Mouse (Mus musculus) limb, embryonic 15.5 days (tissue): ENCODE results near the gene Pde4c. TPM values are rescaled to one million over a fixed set of nuclear protein-coding genes. Genes with fewer than 3 reads are reported as not detected.
A peak's percentile ranks its signal among the peaks of the same experiment; 100 is the strongest.

ENCODE experiments used
- ATAC-seq: fragments of 200-750 bp; cut with Nextera tagmentation; 2 replicates; pipeline ENCODE4 v1.8.0; 2017; ENCODE audit warnings: low read depth, moderate TSS enrichment; ENCODE audit not compliant: insufficient number of reproducible peaks, low FRiP score, low TSS enrichment
- H3K27ac ChIP-seq: fragments of 300-500 bp; sonication (generic); 2 replicates; pipeline ENCODE4 v1.5.1; 2015; ENCODE audit warnings: moderate library complexity, mild to moderate bottlenecking, inconsistent platforms
- H3K27me3 ChIP-seq: fragments of 300-500 bp; sonication (generic); 2 replicates; pipeline ENCODE4 v1.6.1; 2015; ENCODE audit warnings: inconsistent platforms
- H3K36me3 ChIP-seq: fragments of 300-500 bp; sonication (generic); 2 replicates; pipeline ENCODE4 v1.6.1; 2015; ENCODE audit warnings: inconsistent platforms
- H3K4me1 ChIP-seq: fragments of 300-500 bp; sonication (generic); 2 replicates; pipeline ENCODE4 v1.6.1; 2015; ENCODE audit warnings: inconsistent platforms
- H3K4me2 ChIP-seq: fragments of 300-500 bp; sonication (generic); 2 replicates; pipeline ENCODE4 v1.6.1; 2015; ENCODE audit warnings: mild to moderate bottlenecking, inconsistent platforms
- H3K4me3 ChIP-seq: fragments of 300-500 bp; sonication (generic); 2 replicates; pipeline ENCODE4 v1.5.1; 2015; ENCODE audit warnings: mild to moderate bottlenecking, inconsistent platforms
- H3K9ac ChIP-seq: fragments of 300-500 bp; sonication (generic); 2 replicates; pipeline ENCODE4 v1.6.1; 2015; ENCODE audit warnings: inconsistent platforms
- H3K9me3 ChIP-seq: fragments of 300-500 bp; sonication (generic); 2 replicates; pipeline ENCODE4 v1.6.1; 2016; ENCODE audit warnings: inconsistent platforms
- WGBS: fragments of 180-500 bp; shearing (Covaris S2); methylation state at CpG from one replicate; pipeline ENCODE4 v1.1.7; 2015; 5-methylcytosine and 5-hydroxymethylcytosine counted together
- polyA plus RNA-seq: library from polyadenylated mRNA; unstranded; fragments of >200 nt; fragmentation: Nextera tagmentation; extraction: Ambion mirVana; gene quantifications from 2 replicates; pipeline ENCODE4 v1.2.1, GENCODE M21; 2015

Pde4c gene
- polyA plus RNA-seq, 1 experiment from 2014 or later: 0.05 TPM

DNA sequence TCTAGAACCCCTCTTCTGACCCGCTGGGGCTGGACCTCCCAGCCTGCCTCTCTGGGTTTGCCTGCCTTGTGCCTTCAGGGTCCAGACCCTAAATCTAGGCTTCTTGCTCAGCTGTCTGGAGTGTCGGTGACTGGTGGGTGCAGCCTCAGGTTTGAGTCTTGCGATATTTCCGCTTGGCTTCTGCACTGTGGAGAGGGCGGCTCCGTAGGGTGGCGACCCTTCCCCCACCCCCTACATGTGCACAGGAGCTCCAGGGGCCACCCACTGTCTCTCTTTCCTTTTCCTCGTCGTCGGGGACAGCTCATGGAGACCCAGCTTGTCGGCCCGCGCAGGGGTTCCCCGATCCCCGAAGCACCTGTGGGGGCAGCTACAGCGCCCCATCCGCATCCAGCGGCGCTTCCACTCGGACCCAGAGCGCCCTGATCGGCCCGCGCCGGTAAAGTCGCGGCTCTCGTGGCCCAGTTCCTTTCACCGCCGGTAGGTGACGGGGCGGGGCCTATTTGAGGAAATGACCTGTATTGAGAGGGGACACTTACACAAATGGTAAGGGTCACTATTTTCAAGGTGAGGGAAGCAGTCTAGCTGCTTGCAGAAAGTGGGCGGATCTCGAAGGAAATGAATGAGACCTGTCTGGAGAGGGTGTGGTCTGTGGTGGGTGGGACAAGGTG, 6.4 kb downstream of the Pde4c start:
- H3K4me1 ChIP-seq: peaks cover 7% of the 10 kb centered on the region
- H3K9me3 ChIP-seq: no peaks in the 10 kb centered on the region
- H3K9ac ChIP-seq: peak overlapping the region; percentile 21; the same call in 1 of the 2 replicates
- no peaks in the 10 kb centered on the region for H3K36me3 ChIP-seq
- H3K4me3 ChIP-seq: peak overlapping the region; percentile 24
- peaks cover 71% of the 10 kb centered on the region for H3K27me3 ChIP-seq
- 4% methylated on average over 34 of the region's 34 CpGs for WGBS
- H3K4me2 ChIP-seq: peak overlapping the region; percentile 47
- no peak overlapping the region for H3K27ac ChIP-seq
- no peak for ATAC-seq

DNA sequence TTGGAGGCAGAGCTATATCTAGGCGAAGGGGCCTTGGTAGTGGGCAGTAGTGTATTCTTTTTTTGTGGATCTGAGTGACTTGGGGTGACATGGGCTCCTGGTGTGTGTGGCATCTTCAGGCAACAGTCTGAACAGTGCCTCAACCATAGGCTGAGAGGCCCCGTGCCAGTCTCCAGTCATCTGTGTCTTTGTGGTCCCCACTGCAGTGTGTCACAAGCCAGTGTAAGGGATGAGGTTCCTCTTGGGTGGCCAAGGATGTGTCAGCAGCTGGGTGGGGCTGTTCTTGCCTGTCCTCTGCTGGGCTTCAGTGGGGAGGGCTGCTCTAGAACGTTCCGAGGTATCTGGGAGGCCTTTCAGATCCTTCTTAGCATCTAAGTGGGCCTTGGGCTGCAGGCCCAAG, 7.4 kb downstream of the Pde4c start:
- Histone ChIP-seq H3K4me3 (no peak overlapping the region), H3K27me3 (peaks cover 68% of the 10 kb centered on the region), H3K36me3 (no peaks in the 10 kb centered on the region), H3K27ac (no peak overlapping the region), H3K9me3 (no peaks in the 10 kb centered on the region), H3K9ac (no peak overlapping the region), H3K4me2 (no peak overlapping the region), H3K4me1 (peaks cover 7% of the 10 kb centered on the region)
- WGBS: 86% methylated on average over 4 of the region's 4 CpGs
- no peak for ATAC-seq

DNA sequence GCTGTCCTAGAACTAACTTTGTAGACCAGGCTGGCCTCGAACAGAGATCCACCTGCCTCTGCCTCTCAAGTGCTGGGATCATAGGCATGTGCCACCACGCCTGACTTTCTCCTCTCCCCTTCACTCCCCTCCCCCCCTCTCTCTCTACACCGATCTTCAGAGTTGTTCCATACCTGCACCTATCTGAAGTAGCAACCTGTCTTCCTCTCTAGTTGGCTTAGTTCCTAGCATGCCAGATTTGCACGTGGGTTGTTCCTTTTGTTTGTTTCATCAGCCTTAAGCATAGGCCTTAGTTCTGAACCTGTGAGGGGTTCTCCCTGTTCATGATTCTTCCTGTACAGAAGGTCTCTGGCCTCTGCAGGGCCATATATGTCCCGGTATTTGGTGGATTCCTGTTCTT, 14.2 kb downstream of the Pde4c start:
- H3K9ac ChIP-seq: no peak overlapping the region
- H3K27ac ChIP-seq: no peak overlapping the region
- no peaks in the 10 kb centered on the region for H3K36me3 ChIP-seq
- ATAC-seq: no peak
- 66% methylated on average over 5 of the region's 5 CpGs for WGBS
- no peaks in the 10 kb centered on the region for H3K9me3 ChIP-seq
- no peak overlapping the region for H3K4me3 ChIP-seq
- H3K4me1 ChIP-seq: no peaks in the 10 kb centered on the region
- peaks cover 43% of the 10 kb centered on the region for H3K27me3 ChIP-seq
- no peak overlapping the region for H3K4me2 ChIP-seq

DNA sequence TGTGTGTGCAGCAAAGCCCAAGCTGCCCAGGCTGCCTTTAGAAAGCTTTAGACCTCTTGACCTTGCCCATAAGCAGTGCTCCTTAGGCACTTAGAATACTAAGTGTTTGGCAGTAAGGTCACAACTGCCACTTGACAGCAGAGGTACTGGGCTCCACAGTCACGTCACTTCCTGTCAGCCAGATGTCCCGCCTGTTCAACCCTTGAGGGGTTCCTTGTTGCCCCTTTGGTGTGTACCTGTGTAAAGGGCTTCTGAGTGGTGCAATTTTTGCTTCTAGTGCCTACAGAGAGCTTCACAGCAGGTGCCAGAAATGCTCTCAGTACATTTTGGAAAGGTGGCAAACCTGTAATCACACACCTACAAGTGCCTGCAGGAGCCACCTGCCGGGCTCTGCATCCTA, 14.7 kb downstream of the Pde4c start:
- Histone ChIP-seq H3K4me2 (no peak overlapping the region), H3K36me3 (no peaks in the 10 kb centered on the region), H3K9ac (no peak overlapping the region), H3K27me3 (peaks cover 45% of the 10 kb centered on the region), H3K9me3 (no peaks in the 10 kb centered on the region), H3K4me1 (peaks cover 4% of the 10 kb centered on the region), H3K27ac (no peak overlapping the region), H3K4me3 (no peak overlapping the region)
- no peak for ATAC-seq
- 44% methylated on average over 3 of the region's 3 CpGs for WGBS

DNA sequence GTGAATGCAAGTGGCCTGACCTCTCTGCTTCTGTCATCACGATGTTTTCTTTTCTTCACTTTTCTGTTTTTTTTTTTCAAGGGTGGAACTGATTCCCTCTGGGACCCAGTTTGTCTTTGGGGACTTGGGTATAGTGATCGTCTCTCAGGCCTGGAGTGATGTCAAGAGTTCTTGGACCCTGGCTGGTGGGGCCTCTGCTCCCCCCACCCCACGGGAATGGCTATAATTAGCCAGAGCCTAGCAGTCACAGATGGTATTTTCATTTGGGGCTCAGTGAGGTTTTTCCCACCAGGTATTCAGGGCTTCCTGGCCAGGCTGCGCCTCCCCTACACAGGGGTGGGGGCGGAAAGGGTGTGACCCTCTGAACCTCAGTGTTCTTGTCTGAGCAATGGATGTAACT, 18.1 kb downstream of the Pde4c start:
- peaks cover 78% of the 10 kb centered on the region for H3K27me3 ChIP-seq
- no peak overlapping the region for H3K9ac ChIP-seq
- peaks cover 16% of the 10 kb centered on the region for H3K4me1 ChIP-seq
- ATAC-seq: no peak
- H3K4me3 ChIP-seq: no peak overlapping the region
- WGBS: 52% methylated on average over 5 of the region's 5 CpGs
- no peaks in the 10 kb centered on the region for H3K9me3 ChIP-seq
- no peaks in the 10 kb centered on the region for H3K36me3 ChIP-seq
- H3K27ac ChIP-seq: no peak overlapping the region
- no peak overlapping the region for H3K4me2 ChIP-seq

DNA sequence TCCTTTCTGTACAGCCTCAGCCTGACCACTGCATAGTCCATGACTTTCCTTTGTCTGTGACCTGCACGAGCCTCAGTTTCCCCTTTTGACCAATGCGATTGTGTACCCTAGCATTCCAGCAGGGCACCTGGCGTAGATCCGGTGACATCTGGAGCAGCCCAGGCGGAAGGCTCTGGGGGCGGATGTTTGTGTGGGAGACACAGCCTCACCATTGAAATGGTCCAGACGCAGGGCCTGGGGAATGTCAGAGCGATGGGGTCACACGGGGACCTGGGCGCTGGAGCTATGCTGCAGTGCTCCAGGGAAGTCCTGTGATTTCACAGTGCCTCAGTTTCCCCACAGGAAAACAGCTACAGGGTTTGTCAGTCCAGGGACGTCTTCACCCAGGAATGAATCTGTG, 18.7 kb downstream of the Pde4c start:
- no peak for ATAC-seq
- Histone ChIP-seq H3K4me2 (no peak overlapping the region), H3K4me3 (no peak overlapping the region), H3K9me3 (no peaks in the 10 kb centered on the region), H3K4me1 (peaks cover 16% of the 10 kb centered on the region), H3K27ac (no peak overlapping the region), H3K36me3 (no peaks in the 10 kb centered on the region), H3K27me3 (peaks cover 82% of the 10 kb centered on the region), H3K9ac (no peak overlapping the region)
- 54% methylated on average over 11 of the region's 11 CpGs for WGBS

DNA sequence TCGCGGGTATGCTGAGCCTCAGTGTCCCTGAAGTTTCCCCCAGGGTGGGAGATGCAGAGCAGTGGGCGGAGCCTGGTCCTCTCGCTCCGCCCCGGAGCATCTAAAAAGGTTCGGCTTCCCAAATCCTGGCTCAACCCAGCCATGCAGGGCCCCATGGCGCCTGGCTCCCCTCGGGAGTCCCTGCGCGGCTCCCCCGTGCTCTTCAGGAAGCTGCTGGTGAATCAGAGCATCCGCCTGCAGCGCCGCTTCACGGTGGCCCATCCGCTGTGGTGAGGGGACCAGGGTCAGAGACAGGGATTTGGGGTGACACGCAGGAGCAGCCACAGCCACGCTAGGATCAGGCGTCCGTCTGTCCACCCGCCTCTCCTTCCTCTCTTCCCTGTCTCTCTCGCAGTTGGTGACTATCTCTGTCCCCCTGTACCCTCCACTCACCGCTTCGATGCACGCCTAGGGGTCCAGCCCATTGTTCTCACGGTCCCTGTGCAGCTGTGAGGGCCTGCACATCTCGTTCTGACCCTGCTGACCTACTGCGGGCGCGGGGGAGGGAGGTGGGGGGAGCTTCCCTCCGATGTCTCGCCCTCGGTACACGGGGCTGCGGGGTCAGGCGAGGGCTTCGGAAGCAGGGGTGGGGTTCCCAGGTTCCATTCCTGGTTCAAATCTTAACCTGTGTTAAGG, 19.6 kb downstream of the Pde4c start:
- Histone ChIP-seq H3K4me3 (peak overlapping the region; percentile 28; the same call in 1 of the 2 replicates), H3K36me3 (no peaks in the 10 kb centered on the region), H3K9me3 (no peaks in the 10 kb centered on the region), H3K27me3 (peaks cover 84% of the 10 kb centered on the region), H3K4me2 (0 out of 2 replicates have a peak overlapping the region, but pooled peaks have one; percentile 46), H3K9ac (no peak overlapping the region), H3K27ac (no peak overlapping the region), H3K4me1 (peaks cover 16% of the 10 kb centered on the region)
- WGBS: 3% methylated on average over 38 of the region's 38 CpGs
- ATAC-seq: no peak

DNA sequence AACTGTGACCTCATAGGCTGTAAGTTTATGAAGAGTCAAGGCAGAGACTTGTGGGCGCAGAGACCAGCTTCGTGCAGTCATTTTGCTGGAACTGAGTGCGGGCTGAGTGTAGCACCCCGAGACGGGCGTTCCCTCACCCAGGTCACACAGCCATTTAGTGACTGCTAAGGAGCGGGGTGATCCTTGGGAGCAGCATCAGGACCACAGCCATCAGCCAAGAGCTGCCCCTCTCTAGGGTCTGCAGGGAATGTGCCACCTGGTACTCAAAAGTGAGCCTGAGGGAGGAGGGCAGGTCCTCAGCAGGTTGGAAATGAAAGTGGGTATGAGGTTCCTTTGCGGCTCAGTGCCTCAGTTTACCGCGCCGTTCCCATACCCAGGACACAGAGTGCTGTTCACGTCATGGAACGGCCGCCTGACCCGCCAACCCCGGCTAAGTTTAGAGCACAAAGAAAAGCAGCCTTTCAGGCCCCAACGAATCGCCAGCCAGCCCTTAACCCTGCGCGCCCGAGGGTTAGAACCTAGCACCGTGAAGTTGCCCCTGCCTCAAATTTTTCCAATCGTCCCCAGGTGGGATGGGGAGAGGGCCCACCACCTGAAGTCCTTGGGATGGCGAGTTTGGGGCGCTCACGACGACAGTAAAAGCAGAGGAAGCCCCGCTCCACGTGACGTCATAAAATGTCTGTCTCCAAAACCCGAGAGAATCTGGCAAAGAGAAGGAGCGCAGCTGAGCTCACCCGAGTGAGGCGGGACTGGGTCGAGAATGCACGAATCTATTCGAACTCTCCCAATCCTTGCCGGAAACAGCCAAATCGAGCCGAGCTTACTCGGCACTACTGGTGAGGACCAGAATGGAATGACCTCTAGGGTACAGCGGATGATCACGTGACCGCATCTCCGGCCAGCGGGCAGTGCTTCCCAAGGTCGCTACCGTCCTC, 20.4 kb downstream of the Pde4c start:
- 4% methylated on average over 48 of the region's 48 CpGs for WGBS
- H3K4me1 ChIP-seq: peaks cover 16% of the 10 kb centered on the region
- H3K27me3 ChIP-seq: peaks cover 88% of the 10 kb centered on the region
- H3K9me3 ChIP-seq: no peaks in the 10 kb centered on the region
- H3K4me3 ChIP-seq: peak overlapping the region; percentile 28
- H3K27ac ChIP-seq: no peak overlapping the region
- H3K4me2 ChIP-seq: peak overlapping the region; percentile 46
- H3K9ac ChIP-seq: no peak overlapping the region
- no peaks in the 10 kb centered on the region for H3K36me3 ChIP-seq
- ATAC-seq: no peak

DNA sequence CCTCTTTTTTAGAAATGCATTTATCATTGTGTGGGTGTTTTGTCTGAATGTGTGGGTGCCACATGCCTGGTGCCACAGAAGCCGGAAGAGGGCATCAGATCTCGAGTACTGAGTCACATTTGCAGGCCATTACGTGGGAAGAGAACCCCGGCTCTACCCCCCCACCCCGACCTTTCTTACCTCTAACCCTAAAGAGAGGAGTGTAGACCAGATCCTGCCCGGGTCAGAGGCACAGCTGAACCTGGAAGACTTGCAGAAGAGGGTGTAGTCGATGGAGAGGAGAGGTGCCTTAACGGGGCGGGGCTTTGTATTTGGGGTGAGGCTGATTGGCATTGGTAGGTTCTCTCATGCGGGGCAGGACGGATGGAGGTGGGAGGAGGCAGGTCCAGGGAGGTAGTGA, 21.3 kb downstream of the Pde4c start:
- Histone ChIP-seq H3K36me3 (no peaks in the 10 kb centered on the region), H3K9me3 (no peaks in the 10 kb centered on the region), H3K4me2 (no peak overlapping the region), H3K9ac (no peak overlapping the region), H3K4me3 (no peak overlapping the region), H3K4me1 (peaks cover 16% of the 10 kb centered on the region), H3K27me3 (peaks cover 91% of the 10 kb centered on the region), H3K27ac (no peak overlapping the region)
- ATAC-seq: no peak
- WGBS: 46% methylated on average over 11 of the region's 11 CpGs

DNA sequence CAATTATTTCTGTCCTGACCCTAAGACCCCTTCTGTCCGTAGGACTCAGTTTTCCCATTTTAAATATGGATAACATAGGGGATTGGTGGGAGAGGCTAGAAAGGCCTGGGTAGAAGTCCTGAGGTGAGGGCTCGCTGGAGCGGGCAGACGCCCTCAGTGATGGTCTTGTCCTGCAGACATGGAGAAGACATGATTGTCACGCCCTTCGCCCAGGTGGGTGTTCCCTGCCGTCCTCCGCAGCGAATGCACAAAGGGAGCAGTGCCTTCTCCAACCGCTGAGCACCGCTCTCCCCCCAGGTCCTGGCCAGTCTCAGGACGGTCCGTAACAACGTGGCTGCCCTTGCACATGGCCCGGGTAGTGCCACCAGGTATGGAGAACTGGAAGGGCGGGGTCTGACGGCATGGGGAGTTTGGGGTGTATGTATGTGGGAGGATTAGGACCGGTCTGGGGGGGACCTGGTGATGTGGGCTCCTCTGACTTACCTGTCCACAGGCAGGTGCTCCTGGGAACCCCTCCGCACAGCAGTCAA, 22.2 kb downstream of the Pde4c start:
- no peak overlapping the region for H3K4me2 ChIP-seq
- peaks cover 16% of the 10 kb centered on the region for H3K4me1 ChIP-seq
- H3K9me3 ChIP-seq: no peaks in the 10 kb centered on the region
- no peak overlapping the region for H3K9ac ChIP-seq
- peaks cover 82% of the 10 kb centered on the region for H3K27me3 ChIP-seq
- 53% methylated on average over 19 of the region's 19 CpGs for WGBS
- no peak overlapping the region for H3K27ac ChIP-seq
- ATAC-seq: no peak
- H3K36me3 ChIP-seq: no peaks in the 10 kb centered on the region
- no peak overlapping the region for H3K4me3 ChIP-seq

DNA sequence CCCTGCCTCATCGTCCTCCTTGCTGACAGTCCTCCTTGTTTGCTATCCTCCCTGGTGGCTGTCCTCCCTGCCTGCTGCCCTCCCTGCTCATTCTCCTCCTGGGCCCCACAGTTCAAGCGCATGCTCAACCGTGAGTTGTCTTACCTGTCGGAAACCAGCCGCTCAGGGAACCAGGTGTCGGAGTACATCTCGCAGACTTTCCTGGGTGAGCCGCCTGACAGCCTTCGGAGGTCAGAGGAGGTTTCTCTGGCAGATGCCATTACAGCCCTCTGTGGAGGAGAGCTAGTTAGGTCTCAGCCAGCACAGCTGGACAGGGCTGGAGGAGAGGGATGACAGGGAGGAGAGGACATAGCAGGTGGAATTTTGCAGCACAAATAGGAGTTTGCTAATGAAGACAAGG, 23.2 kb downstream of the Pde4c start:
- ATAC-seq: no peak
- Histone ChIP-seq H3K4me2 (no peak overlapping the region), H3K9ac (no peak overlapping the region), H3K36me3 (no peaks in the 10 kb centered on the region), H3K4me3 (no peak overlapping the region), H3K27ac (no peak overlapping the region), H3K4me1 (peaks cover 16% of the 10 kb centered on the region), H3K27me3 (peaks cover 74% of the 10 kb centered on the region), H3K9me3 (no peaks in the 10 kb centered on the region)
- 67% methylated on average over 9 of the region's 9 CpGs for WGBS
